Mouse (Mus musculus): ENCODE measurements around the gene Impdh1. TPM values are rescaled to one million over a fixed set of nuclear protein-coding genes. Genes with fewer than 3 reads are reported as not detected.

Gene Impdh1
- polyA plus RNA-seq, 2 experiments = 5.2 to 5.8 TPM

GRCm38 (mm10) chr6:29241697-29242096 lies 25.5 kb upstream of the Impdh1 start:
- H3K4me3 ChIP-seq (ENCODE audit: insufficient read depth in 1 of 2, low read depth in 2 of 2, low read length in 2 of 2) = no peak overlapping the region
- no peak for TF ChIP-seq EP300 (IDR thresholded peaks at IDR 0.05; ENCODE audit: low read depth)
- TF ChIP-seq CTCF (IDR thresholded peaks at IDR 0.05; ENCODE audit: low read depth) = peak; percentile 39; the same call in 1 of the 2 replicates
- no peaks in the 10 kb centered on the region for H3K36me3 ChIP-seq (replicated peaks; ENCODE audit: control insufficient read depth, insufficient read depth, low read depth)
- 37% methylated on average over 2 of the region's 2 CpGs for WGBS (ENCODE audit: insufficient replicate concordance)
- H3K4me2 ChIP-seq (ENCODE audit: low read depth) = no peak overlapping the region
- no peak overlapping the region for H3K27ac ChIP-seq
- H3K9ac ChIP-seq (replicated peaks) = no peak overlapping the region
- DNase-seq (ENCODE audit: low read depth in 3 of 3, low spot score in 3 of 3) (no peak), ATAC-seq (ENCODE audit: insufficient read depth) (no peak)
- peaks cover 0 to 8% of the 10 kb centered on the region in 2 experiments; a peak in 2 of 4 replicates for H3K4me1 ChIP-seq (replicated peaks; ENCODE audit: control insufficient read depth in 2 of 2, insufficient read depth in 2 of 2, low read length in 1 of 2)
- no peaks in the 10 kb centered on the region for H3K27me3 ChIP-seq (ENCODE audit: control insufficient read depth, insufficient read depth, low read length)
- no peaks in the 10 kb centered on the region for H3K9me3 ChIP-seq (ENCODE audit: control insufficient read depth, low read length)

- ATAC-seq (ENCODE audit: insufficient read depth) = no peak
- DNase-seq (ENCODE audit: low read depth in 3 of 3, low spot score in 3 of 3) = peak in 1 of 3 experiments; percentile 27
- no peak overlapping the region for H3K27ac ChIP-seq
- H3K9me3 ChIP-seq (ENCODE audit: control insufficient read depth, low read length) = no peaks in the 10 kb centered on the region
- peak; percentile 77 for TF ChIP-seq CTCF (IDR thresholded peaks at IDR 0.05; ENCODE audit: low read depth)
- TF ChIP-seq EP300 (IDR thresholded peaks at IDR 0.05; ENCODE audit: low read depth) = no peak
- no peak overlapping the region for H3K9ac ChIP-seq (replicated peaks)
- H3K27me3 ChIP-seq (ENCODE audit: control insufficient read depth, insufficient read depth, low read length) = no peaks in the 10 kb centered on the region
- H3K4me3 ChIP-seq (ENCODE audit: insufficient read depth in 1 of 2, low read depth in 2 of 2, low read length in 2 of 2) = no peak overlapping the region
- H3K4me2 ChIP-seq (ENCODE audit: low read depth) = no peak overlapping the region
- H3K36me3 ChIP-seq (replicated peaks; ENCODE audit: control insufficient read depth, insufficient read depth, low read depth) = no peaks in the 10 kb centered on the region
- WGBS (ENCODE audit: insufficient replicate concordance) = 26% methylated on average over 2 of the region's 2 CpGs
- peaks cover 0 to 3% of the 10 kb centered on the region in 2 experiments; a peak in 2 of 4 replicates for H3K4me1 ChIP-seq (replicated peaks; ENCODE audit: control insufficient read depth in 2 of 2, insufficient read depth in 2 of 2, low read length in 1 of 2)
Observed at GRCm38 (mm10) chr6:29240806-29241205, 24.6 kb upstream of the Impdh1 start.

- no peaks in the 10 kb centered on the region for H3K4me1 ChIP-seq (replicated peaks; ENCODE audit: control insufficient read depth in 2 of 2, insufficient read depth in 2 of 2, low read length in 1 of 2)
- no peaks in the 10 kb centered on the region for H3K27me3 ChIP-seq (ENCODE audit: control insufficient read depth, insufficient read depth, low read length)
- H3K27ac ChIP-seq = no peak overlapping the region
- peak; percentile 74 for TF ChIP-seq CTCF (IDR thresholded peaks at IDR 0.05; ENCODE audit: low read depth)
- no peak for TF ChIP-seq EP300 (IDR thresholded peaks at IDR 0.05; ENCODE audit: low read depth)
- no peaks in the 10 kb centered on the region for H3K9me3 ChIP-seq (ENCODE audit: control insufficient read depth, low read length)
- no peak for ATAC-seq (ENCODE audit: insufficient read depth)
- no peak overlapping the region for H3K4me2 ChIP-seq (ENCODE audit: low read depth)
- no peaks in the 10 kb centered on the region for H3K36me3 ChIP-seq (replicated peaks; ENCODE audit: control insufficient read depth, insufficient read depth, low read depth)
- 41% methylated on average over 8 of the region's 8 CpGs for WGBS (ENCODE audit: insufficient replicate concordance)
- no peak overlapping the region for H3K9ac ChIP-seq (replicated peaks)
- no peak for DNase-seq (ENCODE audit: low read depth in 3 of 3, low spot score in 3 of 3)
- no peak overlapping the region for H3K4me3 ChIP-seq (ENCODE audit: insufficient read depth in 1 of 2, low read depth in 2 of 2, low read length in 2 of 2)
Observed at GRCm38 (mm10) chr6:29234272-29234671, 18.1 kb upstream of the Impdh1 start.

- TF ChIP-seq CTCF (IDR thresholded peaks at IDR 0.05; ENCODE audit: low read depth) (no peak), EP300 (IDR thresholded peaks at IDR 0.05; ENCODE audit: low read depth) (no peak)
- Histone ChIP-seq H3K36me3 (replicated peaks; ENCODE audit: control insufficient read depth, insufficient read depth, low read depth) (no peaks in the 10 kb centered on the region), H3K9me3 (ENCODE audit: control insufficient read depth, low read length) (no peaks in the 10 kb centered on the region), H3K27me3 (ENCODE audit: control insufficient read depth, insufficient read depth, low read length) (no peaks in the 10 kb centered on the region), H3K4me3 (ENCODE audit: insufficient read depth in 1 of 2, low read depth in 2 of 2, low read length in 2 of 2) (no peak overlapping the region), H3K4me2 (ENCODE audit: low read depth) (no peak overlapping the region), H3K27ac (no peak overlapping the region), H3K9ac (replicated peaks) (no peak overlapping the region), H3K4me1 (replicated peaks; ENCODE audit: control insufficient read depth in 2 of 2, insufficient read depth in 2 of 2, low read length in 1 of 2) (peaks cover 0 to 5% of the 10 kb centered on the region in 2 experiments; a peak in 2 of 4 replicates)
- DNase-seq (ENCODE audit: low read depth in 3 of 3, low spot score in 3 of 3) (no peak), ATAC-seq (ENCODE audit: insufficient read depth) (no peak)
- 49% methylated on average over 3 of the region's 3 CpGs for WGBS (ENCODE audit: insufficient replicate concordance)
Observed at GRCm38 (mm10) chr6:29233710-29234109, 17.5 kb upstream of the Impdh1 start.

- WGBS (ENCODE audit: insufficient replicate concordance) = 37% methylated on average over 6 of the region's 6 CpGs
- ATAC-seq (ENCODE audit: insufficient read depth) = no peak
- no peak for DNase-seq (ENCODE audit: low read depth in 3 of 3, low spot score in 3 of 3)
Observed at GRCm38 (mm10) chr6:29232321-29232720, 16.2 kb upstream of the Impdh1 start.

More at GRCm38 (mm10) chr6:29232321-29232720, 16.2 kb upstream of the Impdh1 start:
- Histone ChIP-seq H3K36me3 (replicated peaks; ENCODE audit: control insufficient read depth, insufficient read depth, low read depth) (no peaks in the 10 kb centered on the region), H3K27ac (no peak overlapping the region), H3K9me3 (ENCODE audit: control insufficient read depth, low read length) (no peaks in the 10 kb centered on the region), H3K4me2 (ENCODE audit: low read depth) (no peak overlapping the region), H3K4me1 (replicated peaks; ENCODE audit: control insufficient read depth in 2 of 2, insufficient read depth in 2 of 2, low read length in 1 of 2) (peaks cover 0 to 5% of the 10 kb centered on the region in 2 experiments; a peak in 2 of 4 replicates), H3K4me3 (ENCODE audit: insufficient read depth in 1 of 2, low read depth in 2 of 2, low read length in 2 of 2) (no peak overlapping the region), H3K27me3 (ENCODE audit: control insufficient read depth, insufficient read depth, low read length) (no peaks in the 10 kb centered on the region), H3K9ac (replicated peaks) (no peak overlapping the region)
- TF ChIP-seq CTCF (IDR thresholded peaks at IDR 0.05; ENCODE audit: low read depth) (no peak), EP300 (IDR thresholded peaks at IDR 0.05; ENCODE audit: low read depth) (no peak)

Measured in liver, embryonic 14.5 days (tissue).